Mouse (Mus musculus) heart, adult 2 months (tissue): ENCODE measurements around the gene Ak1. TPM values are rescaled to one million over a fixed set of nuclear protein-coding genes. Genes with fewer than 3 reads are reported as not detected.
A peak's percentile ranks its signal among the peaks of the same experiment; 100 is the strongest.

Experiments used
- DNase-seq, 2 experiments: peaks; one replicate each; pipeline ENCODE4 v3.0.0; 2021
- H3K27ac ChIP-seq: fragments of 200-600 bp; 2 replicates; pipeline ENCODE4 v1.8.1; 2022
- H3K27me3 ChIP-seq: fragments of 200-500 bp; 2 replicates; pipeline ENCODE4 v1.6.1; 2012; ENCODE audit warnings: mild to moderate bottlenecking, low read length, inconsistent platforms, mixed read lengths; ENCODE audit not compliant: control insufficient read depth, insufficient read depth
- H3K36me3 ChIP-seq: fragments of 200-500 bp; 2 replicates; pipeline ENCODE4 v1.6.1; 2012; ENCODE audit warnings: low read length, inconsistent platforms; ENCODE audit not compliant: control insufficient read depth, insufficient read depth
- H3K4me1 ChIP-seq: fragments of 200-500 bp; 2 replicates; pipeline ENCODE4 v1.6.1; 2011; ENCODE audit warnings: low read length; ENCODE audit not compliant: control insufficient read depth, insufficient read depth
- H3K4me3 ChIP-seq: fragments of 200-600 bp; 2 replicates; pipeline ENCODE4 v1.8.1; 2022
- H3K79me2 ChIP-seq: fragments of 200-500 bp; replicated peaks from 2 replicates; pipeline ENCODE4 v1.6.1; 2012; ENCODE audit warnings: mild to moderate bottlenecking, inconsistent platforms, low read length, moderate library complexity, mixed read lengths; ENCODE audit not compliant: control insufficient read depth, insufficient read depth
- H3K9ac ChIP-seq: fragments of 200-500 bp; 2 replicates; pipeline ENCODE4 v1.6.1; 2012; ENCODE audit warnings: low read depth, mild to moderate bottlenecking, control low read depth, inconsistent platforms, low read length, mixed read lengths
- CTCF ChIP-seq: fragments of 200-600 bp; IDR thresholded peaks from 2 replicates; pipeline ENCODE4 v1.8.1; 2022; ENCODE audit warnings: antibody characterized with exemption, mild to moderate bottlenecking, moderate library complexity
- EP300 ChIP-seq: fragments of 200-500 bp; IDR thresholded peaks from 2 replicates; pipeline ENCODE4 v1.6.1; 2011; ENCODE audit warnings: low read depth, low read length, control low read depth; ENCODE audit not compliant: insufficient read depth
- POLR2A ChIP-seq: fragments of 200-500 bp; IDR thresholded peaks from 2 replicates; pipeline ENCODE4 v1.6.1; 2011; ENCODE audit warnings: mild to moderate bottlenecking, low read depth, low read length, control low read depth; ENCODE audit not compliant: insufficient read depth
- WGBS: fragments of 180-500 bp; shearing (Covaris S2); methylation state at CpG from one replicate; pipeline ENCODE4 v1.1.7; 2018; 5-methylcytosine and 5-hydroxymethylcytosine counted together
- intact Hi-C: fragments of 180-260 bp; cut with DNase I; formaldehyde crosslinking; loops from one replicate; pipeline ENCODE4 v1.15.1; 2025
- polyA plus RNA-seq: library from polyadenylated mRNA; depleted of rRNA; stranded (reverse); fragments of >200 nt; gene quantifications from 2 replicates; pipeline ENCODE4 v1.2.3, GENCODE M21; 2012
- total RNA-seq, 2 experiments: library from RNA; stranded (reverse); gene quantifications; 2 replicates each; pipeline ENCODE4 v1.2.3; 2021

Ak1 gene
- total and polyA plus RNA-seq, 3 experiments, result 584 to 670 (median 606) TPM

DNA sequence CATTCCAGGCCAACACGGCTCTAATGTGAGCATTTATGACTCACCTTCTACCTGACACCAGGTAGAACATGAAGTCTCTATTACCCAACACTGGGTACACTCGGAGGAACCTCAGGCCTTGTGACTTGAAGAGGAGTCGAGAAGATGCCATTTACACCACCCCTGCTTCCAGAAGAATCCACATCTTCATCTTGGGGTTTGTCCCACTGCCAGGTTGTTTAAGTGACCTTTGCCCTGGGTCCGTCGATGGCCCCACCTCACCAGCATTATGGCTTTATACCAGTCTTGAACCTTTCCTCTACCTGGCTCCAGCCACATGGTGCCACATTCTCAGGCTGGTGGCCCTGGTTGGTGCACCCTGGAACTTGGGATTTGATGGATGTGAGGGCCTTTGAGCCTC lies 24.3 kb upstream of the Ak1 start:
- WGBS, result 84% methylated on average over 5 of the region's 5 CpGs
- Histone ChIP-seq H3K9ac (no peak overlapping the region), H3K4me3 (no peak overlapping the region), H3K36me3 (no peaks in the 10 kb centered on the region), H3K4me1 (peaks cover 9% of the 10 kb centered on the region), H3K27me3 (no peaks in the 10 kb centered on the region), H3K27ac (peak overlapping the region; percentile 55), H3K79me2 (no peaks in the 10 kb centered on the region)
- no peak for TF ChIP-seq POLR2A
- TF ChIP-seq CTCF, result no peak
- no peak for TF ChIP-seq EP300
- DNase-seq, result no peak
- intact Hi-C loops, result no loop called here

DNA sequence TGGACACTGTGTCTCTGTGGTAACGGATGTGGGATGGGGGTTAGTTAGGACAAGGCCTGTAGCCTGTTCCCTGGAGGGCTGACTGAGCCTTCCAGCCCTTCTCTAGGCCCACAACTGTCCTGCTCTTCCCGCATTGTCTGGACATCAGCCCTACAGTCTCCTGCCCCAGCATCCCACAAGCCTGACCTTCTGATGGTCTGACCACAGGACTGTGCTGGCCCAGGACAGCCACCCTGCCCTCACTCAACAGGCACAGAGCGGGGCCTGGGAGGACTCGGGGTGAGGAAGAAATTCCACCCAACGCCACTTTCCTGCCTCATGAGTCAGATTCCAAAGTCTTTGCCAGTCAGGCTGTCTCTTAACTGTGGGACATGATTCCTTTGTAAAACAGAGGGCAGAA lies 23.9 kb upstream of the Ak1 start:
- H3K4me1 ChIP-seq, result peaks cover 9% of the 10 kb centered on the region
- no peaks in the 10 kb centered on the region for H3K36me3 ChIP-seq
- TF ChIP-seq POLR2A (no peak), EP300 (no peak), CTCF (no peak)
- 62% methylated on average over 5 of the region's 5 CpGs for WGBS
- H3K27ac ChIP-seq, result peak overlapping the region; percentile 55
- intact Hi-C loops, result no loop called here
- H3K9ac ChIP-seq, result no peak overlapping the region; the same call in 1 of the 2 replicates
- no peaks in the 10 kb centered on the region for H3K79me2 ChIP-seq
- H3K27me3 ChIP-seq, result no peaks in the 10 kb centered on the region
- no peak for DNase-seq
- H3K4me3 ChIP-seq, result no peak overlapping the region

- H3K4me3 ChIP-seq, result no peak overlapping the region
- intact Hi-C loops, result no loop called here
- H3K9ac ChIP-seq, result no peak overlapping the region
- 43% methylated on average over 8 of the region's 8 CpGs for WGBS
- TF ChIP-seq EP300 (no peak), CTCF (no peak), POLR2A (no peak)
- no peaks in the 10 kb centered on the region for H3K36me3 ChIP-seq
- H3K79me2 ChIP-seq, result no peaks in the 10 kb centered on the region
- no peaks in the 10 kb centered on the region for H3K27me3 ChIP-seq
- DNase-seq, result peak; percentile 53 to 58
- H3K4me1 ChIP-seq, result peaks cover 9% of the 10 kb centered on the region
- peak overlapping the region; percentile 55 for H3K27ac ChIP-seq
Measured at GRCm38 (mm10) chr2:32598506-32598905, 23.1 kb upstream of the Ak1 start.

GRCm38 (mm10) chr2:32599409-32599808 lies 22.1 kb upstream of the Ak1 start, which contains the start of gene St6galnac6:
Gene St6galnac6, plus strand, starts transcription at chr2:32599709.
- TF ChIP-seq EP300 (no peak), CTCF (no peak), POLR2A (no peak)
- Histone ChIP-seq H3K4me1 (peaks cover 9% of the 10 kb centered on the region), H3K79me2 (no peaks in the 10 kb centered on the region), H3K4me3 (no peak within 1 kb of the TSS), H3K36me3 (no peaks in the 10 kb centered on the region), H3K27ac (no peak within 1 kb of the TSS; the same call in 1 of the 2 replicates), H3K27me3 (no peaks in the 10 kb centered on the region), H3K9ac (no peak within 1 kb of the TSS)
- WGBS, result 89% methylated on average over 3 of the region's 3 CpGs
- DNase-seq, result no peak
- intact Hi-C loops, result no loop called here

DNA sequence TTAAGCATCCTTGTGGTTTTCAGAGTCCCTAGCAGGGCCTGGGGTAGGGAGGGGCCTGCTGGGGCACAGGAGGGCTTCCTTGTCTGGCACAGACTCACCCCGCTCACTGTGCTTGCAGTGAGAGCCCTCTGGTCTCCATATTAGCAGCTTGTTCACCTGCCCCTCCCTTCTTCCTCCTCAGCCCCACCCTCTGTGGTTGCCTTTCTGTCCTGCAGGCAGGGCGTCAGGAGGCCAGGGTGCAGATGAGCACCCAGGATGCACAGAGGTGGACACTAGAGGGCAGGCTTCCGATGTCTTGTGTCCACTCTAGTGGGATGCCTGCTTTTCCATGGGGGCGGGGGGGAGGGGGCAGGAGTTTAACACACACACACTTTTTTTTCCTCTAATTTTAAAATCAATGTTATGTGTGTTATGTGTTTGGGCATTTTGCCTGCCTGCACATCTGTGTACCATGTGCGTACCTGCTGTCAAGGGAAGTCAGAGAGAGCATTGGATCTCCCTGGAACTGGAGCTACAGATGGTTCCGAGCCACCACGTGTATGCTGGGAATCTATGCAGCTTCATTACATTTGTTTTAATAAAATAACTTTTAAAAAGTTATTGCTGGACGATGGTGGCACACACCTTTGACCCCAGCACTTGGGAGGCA lies 20.0 kb upstream of the Ak1 start:
- Histone ChIP-seq H3K27ac (peak overlapping the region; percentile 47), H3K9ac (no peak overlapping the region), H3K27me3 (no peaks in the 10 kb centered on the region), H3K4me3 (no peak overlapping the region), H3K36me3 (no peaks in the 10 kb centered on the region), H3K4me1 (peaks cover 9% of the 10 kb centered on the region), H3K79me2 (no peaks in the 10 kb centered on the region)
- intact Hi-C loops, result loop anchor here (1.0 kb wide), 2 partner anchors 14 to 18 kb away; partner anchors contain the start of gene St6galnac4
- 46% methylated on average over 8 of the region's 8 CpGs for WGBS
- TF ChIP-seq CTCF, result peak; percentile 66
- no peak for TF ChIP-seq POLR2A
- TF ChIP-seq EP300, result no peak
- DNase-seq, result peak; percentile 53 to 59

DNA sequence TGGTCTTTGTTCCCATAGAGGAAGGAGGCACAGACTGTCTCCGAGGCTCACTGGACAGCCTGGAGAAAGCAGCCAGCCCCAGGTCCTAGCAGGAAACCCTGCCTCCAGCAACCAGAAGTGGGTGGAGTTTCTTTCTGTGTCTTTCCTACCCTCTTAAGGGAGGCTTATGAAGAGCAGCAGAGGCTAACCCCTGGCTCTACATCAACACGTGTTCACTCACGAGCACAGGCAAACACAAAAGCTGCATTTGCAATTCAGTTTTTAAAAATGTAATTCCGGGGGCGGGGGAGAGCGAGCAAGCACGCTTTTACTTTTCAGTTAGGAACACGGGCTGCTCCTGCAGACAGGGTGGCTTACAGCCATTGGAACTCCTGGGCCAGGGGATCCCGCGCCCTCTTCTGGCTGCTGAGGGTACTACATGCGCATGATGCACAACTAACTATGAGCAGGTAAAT lies 18.9 kb upstream of the Ak1 start:
- Histone ChIP-seq H3K79me2 (no peaks in the 10 kb centered on the region), H3K4me3 (peak overlapping the region; percentile 35), H3K27ac (peak overlapping the region; percentile 47), H3K27me3 (no peaks in the 10 kb centered on the region), H3K4me1 (peaks cover 9% of the 10 kb centered on the region), H3K36me3 (no peaks in the 10 kb centered on the region), H3K9ac (no peak overlapping the region)
- under 1% methylated on average over 11 of the region's 11 CpGs for WGBS
- DNase-seq, result peak; percentile 89 to 93
- intact Hi-C loops, result loop anchor here (1.0 kb wide), 2 partner anchors 15 to 19 kb away; partner anchors contain the start of gene St6galnac4
- TF ChIP-seq POLR2A (peak; percentile 75), EP300 (peak; percentile 57; the same call in 1 of the 2 replicates), CTCF (peak; percentile 98)
